Mouse (Mus musculus): ENCODE measurements around the gene Sec16b.

Sec16b gene

GRCm38 (mm10) chr1:157506522-157506921 lies at the start of gene Sec16b:
Sec16b (plus strand) TSS chr1:157506728.
- CTCF ChIA-PET = no interaction called here

DNA sequence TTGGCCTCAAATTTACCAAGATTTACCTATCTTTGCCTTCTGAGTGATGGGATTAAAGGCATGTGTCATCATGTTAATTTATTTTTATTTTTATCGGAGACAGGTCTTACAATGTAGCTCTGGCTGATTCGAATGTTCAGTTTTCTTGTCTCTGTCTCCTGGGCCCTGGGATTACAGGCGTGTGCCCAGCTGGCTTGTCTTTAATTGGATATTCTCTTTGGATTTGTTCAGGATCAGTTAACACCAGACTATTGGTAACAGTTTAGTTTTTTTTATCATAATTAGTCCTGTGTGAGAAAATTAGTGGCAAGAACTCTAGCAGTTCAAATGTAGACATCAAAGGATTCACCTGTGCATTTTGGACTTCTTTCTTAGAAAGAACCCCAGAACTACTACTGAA lies 48.7 kb upstream of the Sec16b start:
- CTCF ChIA-PET = no interaction called here

GRCm38 (mm10) chr1:157458421-157459208 lies 47.9 kb upstream of the Sec16b start, which contains the start of gene Cryzl2:
Cryzl2 (plus strand) TSS chr1:157458577.
- CTCF ChIA-PET = no interaction called here

DNA sequence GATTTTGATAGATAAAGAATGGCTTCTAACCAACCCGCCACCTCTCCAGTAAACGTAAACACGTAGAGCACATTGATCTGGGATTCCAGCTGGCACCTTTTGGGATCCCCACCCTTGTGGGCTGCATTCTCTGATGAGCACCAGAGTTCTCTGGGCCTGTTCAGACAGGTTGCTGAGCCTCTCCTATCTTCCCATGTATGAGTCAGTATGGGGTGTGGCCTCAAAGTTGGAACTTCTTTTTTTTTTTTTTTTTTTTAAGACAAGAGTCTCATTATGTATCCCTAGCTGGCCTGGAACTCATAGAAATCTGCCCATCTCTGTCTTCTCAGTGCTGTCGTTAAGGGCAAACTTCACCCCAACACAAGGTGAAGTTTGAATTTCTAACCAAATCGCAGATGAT lies 46.6 kb upstream of the Sec16b start:
- CTCF ChIA-PET = interaction anchor here (0.7 kb wide), 1 partner anchor 290 kb away, joined by 18 read pairs; no protein-coding TSS in a partner anchor

GRCm38 (mm10) chr1:157461276-157461675 lies 45.3 kb upstream of the Sec16b start:
- CTCF ChIA-PET = no interaction called here

- CTCF ChIA-PET = no interaction called here
Measured at GRCm38 (mm10) chr1:157462336-157462735, 44.2 kb upstream of the Sec16b start.

GRCm38 (mm10) chr1:157465194-157465593 lies 41.3 kb upstream of the Sec16b start:
- CTCF ChIA-PET = no interaction called here

GRCm38 (mm10) chr1:157467866-157468265 lies 38.7 kb upstream of the Sec16b start:
- CTCF ChIA-PET = interaction anchor here (0.6 kb wide), 1 partner anchor 278 kb away, joined by 4 read pairs; no protein-coding TSS in a partner anchor

- CTCF ChIA-PET = no interaction called here
Measured at GRCm38 (mm10) chr1:157470761-157471386, 35.7 kb upstream of the Sec16b start.

DNA sequence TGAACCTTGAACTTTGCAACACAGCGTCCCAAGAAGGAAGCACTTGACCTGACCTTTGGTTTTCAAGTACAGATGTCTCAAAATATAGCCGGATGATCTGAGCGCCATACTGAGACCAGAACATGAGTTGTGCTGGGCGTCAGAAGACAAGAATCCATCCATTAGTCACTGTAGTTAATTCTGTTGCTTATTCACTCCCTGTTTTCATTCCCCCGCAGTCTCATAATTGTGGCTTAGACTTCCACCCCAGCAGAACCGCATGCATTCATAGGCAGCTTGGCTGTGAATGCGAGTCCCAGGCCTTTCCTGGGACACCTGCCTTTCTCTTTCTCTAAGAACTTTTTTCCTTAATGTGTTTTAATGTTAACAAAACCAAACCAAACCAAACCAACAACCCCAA lies 33.8 kb upstream of the Sec16b start:
- CTCF ChIA-PET = no interaction called here

DNA sequence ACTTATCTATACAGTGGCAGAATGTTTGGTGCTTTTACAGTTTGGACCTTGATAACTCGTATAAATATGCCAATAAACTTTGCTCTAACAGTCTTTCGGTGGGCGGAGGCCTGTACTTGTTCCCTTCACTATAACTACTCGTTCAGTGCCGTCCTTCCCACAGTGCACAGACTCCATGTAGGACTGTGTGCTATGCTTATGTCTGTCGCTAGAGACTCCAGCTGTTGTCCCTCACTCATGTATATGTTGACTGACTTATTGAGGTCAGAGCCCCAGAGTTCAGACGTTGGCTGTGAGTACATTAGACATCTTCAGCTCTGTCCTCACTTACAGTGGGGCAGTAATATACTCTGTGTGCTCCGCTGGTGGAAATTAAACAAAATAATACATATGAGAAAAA lies 31.7 kb upstream of the Sec16b start:
- CTCF ChIA-PET = no interaction called here

GRCm38 (mm10) chr1:157476231-157476630 lies 30.3 kb upstream of the Sec16b start:
- CTCF ChIA-PET = interaction anchor here (0.7 kb wide), 1 partner anchor 552 kb away, joined by 10 read pairs; no protein-coding TSS in a partner anchor

- CTCF ChIA-PET = no interaction called here
Measured at GRCm38 (mm10) chr1:157480090-157480489, 26.4 kb upstream of the Sec16b start.

DNA sequence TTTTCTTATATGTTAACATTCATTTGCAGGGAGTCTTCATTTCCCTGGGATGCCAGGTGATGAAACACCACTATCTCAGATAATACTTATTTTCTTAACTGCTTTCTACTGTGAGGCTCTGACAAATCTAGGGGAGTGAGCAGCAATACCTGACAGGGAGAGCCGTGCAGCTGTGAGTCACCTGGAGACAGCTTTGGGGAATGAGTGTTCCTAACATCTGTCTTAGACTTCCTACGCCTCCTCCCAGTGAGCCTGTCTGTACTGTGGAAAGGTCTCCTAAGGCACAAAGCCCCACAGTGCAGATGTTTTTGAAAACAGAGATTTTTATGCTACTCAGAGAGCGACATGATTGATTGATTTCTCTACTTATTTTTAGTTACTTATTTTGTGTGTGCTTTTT lies 25.6 kb upstream of the Sec16b start:
- CTCF ChIA-PET = no interaction called here

- CTCF ChIA-PET = no interaction called here
Measured at GRCm38 (mm10) chr1:157481666-157482065, 24.9 kb upstream of the Sec16b start.

- CTCF ChIA-PET = no interaction called here
Measured at GRCm38 (mm10) chr1:157484161-157484560, 22.4 kb upstream of the Sec16b start.

- CTCF ChIA-PET = no interaction called here
Measured at GRCm38 (mm10) chr1:157500657-157501056, 5.9 kb upstream of the Sec16b start.

DNA sequence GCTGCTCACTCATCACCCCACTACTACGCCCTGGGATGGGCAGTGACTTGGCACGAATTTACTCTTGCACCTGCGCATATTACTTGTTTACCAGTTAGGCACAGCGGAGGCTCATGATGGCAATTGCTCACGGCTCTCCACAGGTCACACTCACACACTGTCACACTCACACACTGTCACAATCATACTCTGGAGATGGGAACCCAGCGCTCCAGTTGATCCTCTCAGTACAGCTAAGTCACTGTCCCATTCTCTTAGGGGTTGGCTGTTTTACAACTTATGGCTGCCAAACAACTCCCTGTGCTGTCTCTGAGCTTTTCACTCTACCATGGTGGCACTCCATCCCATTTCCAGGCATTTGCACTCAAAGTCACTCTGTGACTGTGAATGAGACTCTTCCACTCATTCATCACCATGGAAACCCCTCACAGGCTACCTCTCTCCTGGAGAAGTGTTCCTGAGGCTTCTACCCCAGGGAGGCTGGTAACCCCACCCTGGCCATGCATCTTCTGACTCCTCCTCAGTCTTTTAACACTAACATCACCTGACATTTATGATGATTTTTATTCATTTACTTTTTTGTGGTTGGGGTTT lies 5.1 kb upstream of the Sec16b start:
- CTCF ChIA-PET = no interaction called here

- CTCF ChIA-PET = no interaction called here
Measured at GRCm38 (mm10) chr1:157503071-157503470, 3.5 kb upstream of the Sec16b start.

DNA sequence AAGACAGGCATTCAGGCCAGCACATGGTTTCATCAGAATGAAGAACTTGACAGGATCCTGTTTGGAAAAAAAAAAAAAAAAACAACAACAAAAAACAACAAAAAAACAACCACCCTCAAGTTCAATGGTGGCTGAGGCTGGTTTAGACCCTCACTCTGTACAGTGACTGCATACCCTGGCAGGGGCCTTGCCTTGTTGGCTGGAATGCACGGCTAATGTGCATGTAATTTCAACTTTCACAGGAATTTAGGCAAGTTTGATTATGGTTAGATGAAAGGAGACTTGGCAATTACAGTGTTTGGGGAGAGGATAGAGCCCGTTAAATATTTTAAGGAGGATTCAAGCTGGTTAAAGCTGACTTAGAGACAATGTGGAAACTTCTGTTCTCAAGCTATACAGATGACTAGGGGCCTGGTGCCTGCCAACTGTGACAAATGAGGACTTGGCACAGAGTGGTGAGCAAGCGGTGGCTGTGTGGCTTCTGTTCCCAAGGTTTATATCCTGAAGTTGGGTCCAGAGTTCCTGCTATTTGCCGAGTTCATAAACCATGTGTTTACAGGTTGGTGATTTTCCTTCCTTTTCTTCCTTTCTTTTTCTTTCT lies 567 bp downstream of the Sec16b start:
- CTCF ChIA-PET = no interaction called here

GRCm38 (mm10) chr1:157507814-157508213 lies 1.3 kb downstream of the Sec16b start:
- CTCF ChIA-PET = no interaction called here

DNA sequence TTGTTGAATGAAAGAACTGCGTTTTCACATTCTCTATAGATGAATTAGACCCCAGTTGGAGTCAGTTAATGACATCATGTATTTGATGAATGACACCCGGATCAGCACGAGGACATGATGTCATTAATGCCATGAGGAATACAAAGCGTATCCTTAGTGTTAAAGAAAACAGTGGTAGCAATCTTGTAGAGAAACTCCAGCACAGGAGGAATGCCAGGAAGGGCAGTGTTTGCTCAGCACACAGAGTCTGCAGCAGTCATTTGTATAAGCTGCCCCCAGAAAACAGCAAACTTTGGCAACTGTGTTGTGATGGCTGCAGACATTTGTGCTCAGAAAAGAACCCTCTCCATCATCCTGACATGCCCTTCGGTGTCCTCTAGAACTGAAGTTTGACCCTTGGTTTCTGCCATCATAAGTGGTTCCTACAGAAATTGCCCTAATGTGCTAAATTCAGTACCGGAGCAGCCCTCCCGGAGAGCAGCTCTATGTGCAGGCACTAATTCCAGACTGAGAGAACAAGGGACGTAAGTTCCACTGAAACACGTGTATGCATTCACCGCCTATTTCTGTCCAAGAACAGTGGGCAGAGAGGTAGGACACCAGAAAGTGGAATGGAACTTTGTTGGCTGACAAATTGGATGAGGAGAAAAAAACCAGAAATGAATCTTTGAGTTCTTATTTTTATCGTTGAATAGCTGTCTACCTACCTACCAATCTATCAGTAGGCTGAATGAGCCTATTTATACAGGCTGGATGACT lies 6.3 kb downstream of the Sec16b start:
- CTCF ChIA-PET = no interaction called here

Data from spleen, embryonic (tissue).